Mouse (Mus musculus) adrenal gland, adult 2 months (tissue): ENCODE data around the gene 9530003J23Rik. TPM values are rescaled to one million over a fixed set of nuclear protein-coding genes. Genes with fewer than 3 reads are reported as not detected.
"Not testable (repeated sequence)": the region's sequence is repeated elsewhere in the genome, so short reads cannot be mapped to it uniquely, and the experiment has no call there.

Experiments
- DNase-seq: peaks from one replicate; pipeline ENCODE4 v3.0.0; 2021
- long read RNA-seq: library from polyadenylated mRNA; stranded (forward); transcript quantifications from one replicate; pipeline ENCODE4 v2.0.0, GENCODE M21; 2021
- polyA plus RNA-seq: library from polyadenylated mRNA; depleted of rRNA; stranded (reverse); fragments of >200 nt; gene quantifications from 2 replicates; pipeline ENCODE4 v1.2.3, GENCODE M21; 2012; rRNA removed
- total RNA-seq, 2 experiments: library from RNA; stranded (reverse); gene quantifications; 2 replicates each; pipeline ENCODE4 v1.2.3; 2021

The 9530003J23Rik gene
- total RNA-seq (not detected), polyA plus RNA-seq (not detected in 2 replicates)
- long read RNA-seq = 0 reads

- DNase-seq = no peak
Measured at GRCm38 (mm10) chr10:117238603-117239002, at the start of gene 9530003J23Rik. 9530003J23Rik (minus strand) TSS chr10:117238703.

GRCm38 (mm10) chr10:117287226-117287850 is 48.8 kb upstream of the 9530003J23Rik start:
- DNase-seq = no peak

GRCm38 (mm10) chr10:117286366-117286970 is 48.0 kb upstream of the 9530003J23Rik start:
- DNase-seq = no peak

- DNase-seq = not testable (repeated sequence)
Measured at GRCm38 (mm10) chr10:117285584-117285983, 47.1 kb upstream of the 9530003J23Rik start.

- DNase-seq = no peak
Measured at GRCm38 (mm10) chr10:117284578-117285520, 46.3 kb upstream of the 9530003J23Rik start.

DNA sequence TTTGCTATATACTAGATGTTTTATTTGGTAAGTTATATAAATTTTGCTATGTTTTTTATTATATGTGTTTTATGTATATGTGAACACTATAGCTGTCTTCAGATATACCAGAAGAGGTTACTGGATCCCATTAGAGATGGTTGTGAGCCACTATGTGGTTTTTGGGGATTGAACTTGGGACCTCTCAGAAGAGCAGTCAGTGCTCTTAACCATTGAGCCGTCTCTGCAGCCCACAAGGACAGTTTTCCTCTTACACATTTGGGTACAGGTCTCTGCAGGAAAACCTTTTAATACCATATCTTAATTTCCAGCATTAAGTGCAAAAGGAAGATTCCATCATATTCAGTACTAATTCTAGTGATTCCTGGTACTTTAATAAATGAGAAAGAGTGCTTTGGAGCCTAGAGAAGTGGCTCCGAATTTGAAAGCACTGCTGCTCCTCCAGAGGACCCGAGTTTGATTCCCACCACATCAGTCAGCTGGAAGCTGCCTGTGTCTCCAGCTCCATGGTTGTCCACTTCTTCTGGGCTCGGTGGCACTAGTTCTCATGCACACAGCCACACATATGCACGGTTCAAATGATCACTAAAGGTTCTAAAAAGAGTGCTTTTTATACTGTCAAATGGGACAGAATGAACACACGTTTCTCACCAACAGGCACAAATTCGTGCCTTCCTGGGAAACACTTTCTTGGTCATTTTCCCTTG is 45.5 kb upstream of the 9530003J23Rik start:
- DNase-seq = no peak

DNA sequence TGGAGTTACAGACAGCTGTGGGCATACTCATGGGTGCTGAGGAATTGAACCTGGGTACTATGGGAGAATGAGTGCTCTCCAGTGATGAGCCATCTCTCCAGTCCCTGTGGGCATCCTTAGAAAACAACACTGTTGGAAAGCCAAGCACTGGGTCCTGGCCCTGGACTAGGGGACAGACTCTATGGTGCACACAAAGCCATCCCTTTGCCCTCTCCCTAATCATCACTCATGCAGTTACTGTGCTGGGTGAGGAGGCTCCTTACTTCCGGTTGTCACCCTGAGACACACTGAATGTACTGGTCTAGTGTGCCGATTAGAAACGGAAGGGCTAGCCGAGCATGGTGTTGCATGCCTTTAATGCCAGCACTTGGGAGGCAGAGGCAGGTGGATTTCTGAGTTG is 44.7 kb upstream of the 9530003J23Rik start:
- not testable (repeated sequence) for DNase-seq

DNA sequence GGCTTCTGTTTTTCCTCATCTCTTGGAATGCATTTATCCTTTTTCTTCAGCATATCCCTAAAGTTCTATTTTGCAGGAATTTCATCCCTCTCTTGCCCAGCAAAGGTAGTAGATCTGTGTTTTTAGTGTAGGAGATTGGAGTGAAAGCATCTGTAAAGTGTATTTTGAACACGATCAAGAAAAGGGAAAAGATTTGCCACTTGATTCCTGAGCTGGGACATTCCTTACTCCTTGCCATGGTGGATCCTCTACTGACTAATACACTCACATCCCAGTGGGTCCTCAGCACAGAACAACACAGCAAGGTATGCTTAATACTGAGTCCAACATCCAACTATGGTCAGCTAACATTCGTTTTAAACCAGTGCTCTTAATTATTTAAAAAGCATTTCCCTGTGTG is 44.0 kb upstream of the 9530003J23Rik start:
- DNase-seq = no peak

GRCm38 (mm10) chr10:117282049-117282448 is 43.5 kb upstream of the 9530003J23Rik start, which contains the start of gene Lyz2:
Lyz2 (minus strand) TSS chr10:117282321.
- DNase-seq = peak; percentile 10

DNA sequence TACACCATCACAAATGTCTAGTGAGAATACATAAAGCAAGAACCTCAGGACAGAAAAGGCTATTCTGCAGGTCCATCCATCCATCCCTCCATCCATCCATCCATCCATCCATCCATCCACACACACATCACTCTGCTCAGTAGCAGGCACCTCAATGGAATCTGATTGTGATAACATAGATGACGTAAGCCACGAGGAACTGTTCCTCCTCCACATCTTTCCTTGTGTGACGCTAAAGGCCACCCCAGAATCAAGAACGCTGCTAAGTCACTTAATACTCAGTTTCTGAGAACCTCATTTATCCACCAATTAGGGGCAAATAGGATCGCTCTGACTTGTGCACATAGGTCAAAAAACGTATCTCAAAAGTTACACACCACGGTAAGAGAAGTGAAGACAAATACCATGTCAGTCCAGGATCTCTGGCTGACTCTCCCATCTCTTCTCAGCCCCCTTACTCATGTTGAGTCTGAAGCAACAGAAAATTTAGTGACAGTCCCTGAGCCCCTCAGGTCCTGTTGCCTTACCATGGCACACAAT is 42.9 kb upstream of the 9530003J23Rik start:
- no peak for DNase-seq

DNA sequence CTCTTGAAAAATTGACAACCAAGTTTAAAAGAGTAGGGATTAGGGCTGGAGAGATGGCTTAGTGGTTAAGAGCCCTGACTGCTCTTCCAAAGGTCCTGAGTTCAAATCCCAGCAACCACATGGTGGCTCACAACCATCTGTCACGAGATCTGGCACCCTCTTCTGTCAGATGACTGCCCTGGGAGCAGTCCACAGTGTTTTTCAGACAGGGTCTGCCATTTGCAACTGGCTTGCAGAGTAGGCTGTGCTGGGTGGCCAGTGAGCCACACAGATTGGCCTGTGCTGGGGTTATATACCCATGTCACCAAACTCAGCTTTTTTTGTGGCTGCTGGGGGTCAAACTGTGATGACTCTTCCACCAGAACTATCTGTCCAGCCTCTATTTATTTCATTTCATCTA is 41.5 kb upstream of the 9530003J23Rik start:
- DNase-seq = no peak

GRCm38 (mm10) chr10:117278510-117278909 is 40.0 kb upstream of the 9530003J23Rik start:
- DNase-seq = not testable (repeated sequence)

GRCm38 (mm10) chr10:117277779-117278178 is 39.3 kb upstream of the 9530003J23Rik start:
- DNase-seq = not testable (repeated sequence)

GRCm38 (mm10) chr10:117275681-117276369 is 37.3 kb upstream of the 9530003J23Rik start:
- DNase-seq = no peak

- DNase-seq = not testable (repeated sequence)
Measured at GRCm38 (mm10) chr10:117274645-117275044, 36.1 kb upstream of the 9530003J23Rik start.

- DNase-seq = no peak
Measured at GRCm38 (mm10) chr10:117272023-117272422, 33.5 kb upstream of the 9530003J23Rik start.

DNA sequence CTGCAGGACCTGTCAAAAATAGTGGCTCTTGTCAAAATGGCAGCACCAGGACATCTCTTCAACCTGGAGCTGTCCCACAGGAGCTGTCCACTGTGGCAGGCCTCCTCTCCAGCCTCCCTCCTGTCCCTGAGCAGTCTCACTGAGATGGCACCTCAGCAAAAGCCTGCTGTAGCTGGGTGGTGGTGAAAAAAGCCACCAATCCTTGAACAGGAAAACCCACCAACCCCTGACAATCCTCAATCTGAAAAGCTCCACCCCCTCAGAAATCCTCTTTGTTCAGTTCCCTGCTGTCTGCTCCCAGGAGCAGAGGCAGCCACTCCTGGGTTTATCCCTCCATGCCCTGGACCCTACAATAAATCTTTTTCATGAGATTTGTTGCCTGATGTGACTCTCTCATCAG is 21.4 kb upstream of the 9530003J23Rik start:
- no peak for DNase-seq

- no peak for DNase-seq
Measured at GRCm38 (mm10) chr10:117235866-117236265, 2.6 kb downstream of the 9530003J23Rik start.

- DNase-seq = no peak
Measured at GRCm38 (mm10) chr10:117234825-117235224, 3.7 kb downstream of the 9530003J23Rik start.

GRCm38 (mm10) chr10:117229826-117230225 is 8.7 kb downstream of the 9530003J23Rik start:
- no peak for DNase-seq

DNA sequence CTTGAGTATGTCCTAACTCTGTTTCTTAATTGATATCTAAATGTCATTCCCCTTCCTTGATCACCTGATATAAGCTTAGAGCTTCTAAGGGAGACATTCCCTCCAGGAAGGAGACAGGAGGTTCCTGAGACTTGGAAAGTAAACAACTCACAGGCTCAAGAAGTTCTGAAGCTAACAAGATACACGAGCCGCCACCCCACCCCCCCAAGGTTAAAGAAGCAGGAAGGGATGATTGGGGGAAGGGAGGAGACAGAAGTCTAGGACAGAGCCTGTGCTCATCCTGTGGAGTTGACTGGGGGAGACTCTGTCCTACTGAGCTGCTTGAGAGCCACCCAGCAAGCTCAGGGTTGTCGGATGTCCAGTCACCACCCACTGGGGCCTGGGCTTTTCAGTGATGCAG is 12.5 kb downstream of the 9530003J23Rik start:
- no peak for DNase-seq
